Mouse (Mus musculus) embryo, embryonic 11.5 days (tissue): ENCODE measurements at regions not wholly inside any gene's neighbourhood (a gene's known extent, or its start where the extent isn't known, plus 50 kb on each side); places are given as distances from the start of the nearest gene placed in this dataset.
"Not testable (repeated sequence)": the region's sequence is repeated elsewhere in the genome, so short reads cannot be mapped to it uniquely, and the experiment has no call there.

ENCODE experiments used
- DNase-seq: peaks from one replicate; pipeline ENCODE4 v3.0.0-alpha.2; 2012; ENCODE audit warnings: low read depth, low spot score

DNA sequence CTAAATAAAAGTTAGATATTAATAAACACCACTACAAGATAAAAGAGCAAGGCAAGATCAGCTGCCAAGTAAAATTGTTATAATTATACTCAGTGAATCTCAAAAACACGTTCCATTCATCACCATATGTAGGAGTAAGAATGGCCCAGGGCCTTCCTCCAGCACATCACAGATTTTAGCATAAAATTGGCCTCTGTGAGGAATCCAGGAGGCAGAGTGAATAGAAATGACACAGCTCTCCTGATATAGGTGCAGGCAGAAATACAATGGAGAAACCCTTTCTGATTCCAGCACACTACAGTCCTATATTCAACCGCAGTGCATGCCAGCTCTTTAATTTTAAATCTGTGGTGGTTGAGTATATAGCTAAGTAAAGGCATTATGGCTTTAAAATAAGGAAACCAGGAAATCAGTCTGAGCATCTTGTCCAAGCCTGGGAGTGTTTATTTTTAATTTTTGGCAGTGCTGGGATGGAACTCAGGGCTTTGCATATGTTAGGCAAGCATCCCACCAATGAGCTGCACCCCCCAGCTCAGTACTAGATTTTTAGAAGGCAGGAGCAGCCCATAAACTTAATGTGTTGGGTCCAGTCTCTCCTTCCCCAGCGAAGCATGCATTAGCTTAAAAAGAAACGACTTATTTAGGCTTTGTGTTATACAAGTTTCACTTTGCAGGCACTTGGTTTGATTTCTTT, 158.3 kb upstream of the Ptprz1 start:
- DNase-seq: no peak

DNA sequence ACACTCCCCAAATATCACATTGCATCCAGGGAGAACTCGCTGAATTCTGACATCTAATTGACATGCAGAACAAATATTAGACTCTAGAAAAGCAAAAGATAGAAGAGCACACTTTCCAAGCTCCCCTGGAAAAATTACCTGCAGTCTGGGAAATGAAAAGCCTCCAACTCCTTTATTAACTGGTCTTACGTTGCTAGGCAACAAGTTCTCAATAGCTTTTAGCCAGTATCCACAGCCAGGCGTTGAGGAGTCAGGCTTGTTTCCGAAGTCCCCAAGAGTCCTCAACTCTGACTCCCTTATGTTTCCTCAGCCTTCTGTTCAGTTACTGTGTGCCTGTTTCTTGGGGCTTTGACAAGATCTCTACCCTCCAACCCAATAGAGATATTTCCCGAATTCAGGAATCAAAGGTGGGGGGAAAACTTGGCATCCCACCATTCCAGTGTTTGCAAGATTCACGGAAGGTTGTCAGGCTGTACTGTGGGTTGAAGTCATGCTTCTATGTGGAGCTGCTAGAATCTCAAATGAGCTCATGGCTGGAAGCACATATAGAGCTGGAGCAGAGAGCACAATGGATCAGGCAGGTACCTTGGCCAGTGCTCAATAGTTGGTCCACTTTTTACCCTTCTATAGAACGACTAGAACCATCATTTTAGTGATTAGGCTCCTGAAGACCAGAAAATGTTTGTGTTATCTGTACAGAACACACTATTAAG, 159.0 kb upstream of the Ptprz1 start:
- DNase-seq: no peak

DNA sequence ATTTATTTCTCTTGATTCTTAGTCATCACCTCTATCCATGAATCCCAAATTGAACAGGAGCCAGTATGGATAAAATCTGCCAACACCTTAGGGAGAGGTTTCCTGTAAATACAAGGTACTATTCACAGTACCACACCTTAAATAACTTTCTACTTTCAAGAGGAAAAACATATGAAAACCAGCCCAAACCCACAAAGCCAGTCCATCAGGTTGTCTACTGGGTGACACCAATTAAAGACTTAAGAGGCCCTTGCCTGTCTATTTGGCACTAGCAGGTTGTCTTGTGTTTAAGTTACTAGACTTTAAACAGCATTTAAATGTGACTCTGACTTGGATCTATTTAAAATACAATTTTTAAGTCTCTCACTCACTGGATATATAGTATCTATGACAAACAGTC, 177.1 kb upstream of the Ptprz1 start:
- no peak for DNase-seq

DNA sequence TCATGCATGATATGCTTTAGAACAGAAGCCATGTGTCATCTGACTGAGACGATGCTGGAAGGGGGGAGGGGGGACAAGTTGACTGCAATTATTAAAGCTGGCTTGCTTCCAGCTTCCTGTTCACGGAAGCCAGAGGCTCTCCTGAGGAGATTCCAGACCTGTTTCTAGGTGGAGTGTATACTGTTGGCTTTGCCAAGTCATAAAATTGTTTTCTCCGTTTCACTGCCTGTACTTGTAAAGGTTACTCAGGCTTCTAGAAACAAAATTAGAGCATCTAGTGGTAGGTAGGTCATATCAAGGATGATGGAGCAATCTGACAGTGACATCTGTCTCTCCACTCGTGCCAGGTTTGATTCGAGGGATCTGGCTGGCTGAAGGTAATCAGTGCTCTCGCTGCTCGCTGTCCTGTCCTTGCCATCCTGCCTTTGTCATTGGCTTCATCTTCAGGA, 186.6 kb upstream of the Ptprz1 start:
- DNase-seq: no peak

DNA sequence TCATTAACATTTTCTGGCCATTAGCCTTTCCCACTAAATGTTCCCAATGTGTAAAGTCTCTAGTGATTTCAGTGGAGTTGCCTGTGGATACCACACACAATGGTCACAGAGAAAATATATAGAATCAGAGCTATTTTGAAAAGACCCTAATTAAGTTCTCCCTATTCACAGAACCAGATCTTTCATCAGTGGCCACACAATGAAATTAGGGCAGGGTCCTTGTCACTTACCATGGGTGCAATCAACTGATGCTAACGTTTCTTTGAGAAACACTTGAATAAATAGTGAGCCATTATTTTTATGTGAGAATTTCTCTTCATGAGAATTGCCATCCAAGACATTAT, 200.7 kb upstream of the Ptprz1 start:
- no peak for DNase-seq

DNA sequence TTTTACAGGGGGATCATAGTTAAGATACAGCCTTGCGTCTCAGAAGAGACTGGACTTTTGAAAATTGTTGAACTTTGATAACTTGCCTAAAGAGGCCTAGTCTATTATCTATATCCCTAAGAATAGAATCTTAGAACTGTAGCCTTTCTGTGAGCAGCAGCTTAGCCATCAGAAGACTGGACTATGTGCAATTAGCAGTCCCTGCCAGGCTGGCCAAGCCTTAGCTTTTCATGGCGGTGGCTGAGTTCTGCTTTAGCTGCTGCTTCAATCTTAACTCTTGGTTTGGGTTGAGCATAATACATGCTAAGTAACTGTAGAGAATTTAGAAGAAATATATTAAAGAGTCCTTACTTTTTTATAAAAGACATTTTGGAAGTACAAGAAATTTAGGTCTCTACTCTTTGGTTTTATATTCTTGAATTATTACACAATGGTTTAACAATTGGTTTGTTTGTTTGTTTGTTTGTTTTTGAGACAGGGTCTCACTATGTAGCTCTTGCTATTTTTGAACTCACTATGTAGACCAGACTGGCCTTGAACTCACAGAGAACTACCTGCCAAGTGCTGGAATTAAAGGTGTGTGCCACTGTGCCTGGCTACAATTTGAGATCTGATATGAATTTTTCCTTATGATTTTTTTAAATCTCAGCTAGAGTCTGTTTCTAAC, 201.2 kb upstream of the Ptprz1 start:
- no peak for DNase-seq

DNA sequence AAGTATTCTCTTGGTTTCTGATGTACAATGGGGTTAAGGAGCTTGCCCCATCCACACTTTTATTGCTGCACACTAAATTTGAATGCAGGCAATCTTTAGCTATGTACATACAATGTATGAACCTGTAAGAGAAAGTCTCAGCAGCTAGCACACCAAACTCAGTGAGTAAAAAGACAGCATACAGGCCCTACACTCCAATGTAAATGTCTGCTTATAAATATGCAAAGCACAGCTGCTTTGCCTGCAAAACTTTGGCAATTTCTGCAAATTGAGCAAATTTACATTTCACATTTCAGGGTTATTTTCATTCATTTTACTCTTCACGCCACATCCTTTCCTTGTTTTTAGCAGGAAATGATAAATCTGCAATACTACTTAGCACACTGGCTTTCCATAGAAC, 203.8 kb upstream of the Ptprz1 start:
- no peak for DNase-seq

DNA sequence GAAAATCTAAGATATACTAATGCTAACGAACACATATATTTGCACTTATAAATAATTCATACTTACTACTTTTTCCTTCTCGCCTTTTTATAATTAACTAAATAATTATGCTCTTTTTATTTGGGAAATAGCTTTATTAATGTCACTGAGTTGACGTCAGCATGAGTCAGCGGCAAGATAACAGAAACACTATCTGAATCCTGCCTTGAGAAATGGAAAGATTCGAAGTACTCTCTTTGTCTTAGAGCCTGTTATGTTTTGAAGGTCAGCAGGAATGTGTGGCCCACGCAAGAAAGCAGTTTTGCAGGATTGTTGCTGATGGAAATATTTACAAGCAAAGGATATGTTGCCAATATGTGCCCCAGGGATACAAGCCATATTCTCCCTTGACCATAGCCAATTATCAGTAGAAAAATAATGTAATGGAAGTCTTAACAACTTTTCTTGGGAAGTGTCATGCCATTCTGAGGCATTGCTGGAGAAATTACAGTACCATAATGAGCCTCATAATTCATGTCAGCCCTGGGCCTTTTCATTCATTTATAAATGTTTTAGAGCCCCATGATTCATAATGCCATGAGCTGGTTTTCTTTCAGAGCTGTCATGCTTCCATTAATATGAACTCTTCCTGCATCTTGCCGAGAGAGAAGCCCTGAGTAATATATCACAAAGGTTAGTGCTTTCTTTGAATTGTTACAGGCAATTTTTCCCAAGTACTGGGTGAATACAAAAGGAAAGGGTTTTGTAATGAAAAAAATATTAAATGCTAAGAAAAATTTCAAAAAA, 206.9 kb upstream of the Ptprz1 start:
- DNase-seq: no peak

DNA sequence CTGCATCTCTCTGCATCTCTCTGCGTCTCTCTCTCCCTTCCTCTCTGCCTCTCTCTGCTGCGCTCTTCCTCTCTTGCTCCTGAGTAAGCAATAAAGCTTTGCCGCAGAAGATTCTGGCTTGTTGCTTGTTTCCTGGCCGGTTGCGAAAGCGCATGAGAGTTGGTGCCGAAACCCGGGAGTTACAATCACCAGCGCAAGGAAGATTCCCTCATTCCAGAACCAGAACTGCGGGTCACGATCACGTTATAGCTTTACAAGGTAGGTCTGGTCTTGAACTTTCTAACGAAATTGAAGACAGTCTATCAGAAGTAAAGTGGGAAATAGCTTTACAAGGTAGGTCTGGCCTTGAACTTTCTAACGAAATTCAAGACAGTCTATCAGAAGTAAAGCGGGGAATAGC, 217.9 kb upstream of the Ptprz1 start:
- DNase-seq: not testable (repeated sequence)

DNA sequence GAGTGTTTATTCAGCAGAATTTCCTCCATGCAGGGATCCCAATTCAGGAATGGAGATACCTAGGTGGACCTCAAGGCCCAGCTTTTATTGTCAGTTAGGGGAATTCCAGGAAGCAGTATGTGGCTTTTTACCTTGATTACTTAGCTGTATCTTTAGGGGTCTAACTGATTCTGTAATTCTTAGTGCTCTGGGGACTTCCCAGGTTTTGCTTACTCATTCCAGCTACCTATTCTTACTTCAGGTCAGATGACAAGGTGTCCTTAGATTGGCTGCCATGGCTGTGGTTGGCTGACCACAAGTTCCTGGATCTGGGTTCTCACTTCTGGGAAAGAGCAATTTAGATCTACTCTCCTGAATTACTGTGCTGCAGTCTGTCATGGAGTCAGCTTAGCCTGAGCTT, 235.2 kb upstream of the Ptprz1 start:
- no peak for DNase-seq

DNA sequence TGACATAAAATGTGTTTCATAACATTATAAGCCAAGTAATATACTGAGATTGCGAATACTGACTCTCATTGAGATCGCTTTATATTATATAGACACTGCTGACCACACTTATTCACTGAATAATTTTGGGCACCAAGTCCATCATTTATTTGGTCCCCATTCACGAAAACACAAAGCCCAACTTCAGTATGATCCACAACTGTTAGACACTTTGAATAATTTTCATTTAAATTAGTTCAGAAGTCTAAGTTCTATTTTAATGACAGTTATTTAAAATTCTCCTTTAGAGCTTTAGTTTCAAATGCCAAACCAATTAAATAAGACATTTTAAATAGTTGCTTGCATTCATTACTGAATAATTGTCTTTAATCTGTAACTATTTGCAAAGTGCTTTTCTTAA, 240.2 kb upstream of the Ptprz1 start:
- no peak for DNase-seq

DNA sequence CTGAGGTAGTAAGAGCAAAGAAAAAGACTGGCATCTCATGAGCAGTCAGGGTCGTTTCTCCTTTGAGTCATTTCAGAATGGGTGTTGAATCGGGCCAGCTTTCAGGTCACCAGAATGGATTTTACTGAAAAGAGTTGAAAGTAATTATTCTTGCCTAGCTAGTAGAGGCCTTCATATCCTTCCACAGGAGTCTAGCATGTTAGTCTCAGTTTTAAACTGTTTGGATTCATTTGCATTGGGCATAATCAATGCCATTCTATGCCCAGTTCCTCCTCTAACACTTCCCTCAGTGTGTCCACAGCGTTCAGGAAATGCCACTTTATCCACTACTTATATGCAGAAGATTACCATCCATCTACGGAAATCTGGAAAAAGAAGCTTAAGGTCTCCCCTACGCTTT, 240.6 kb upstream of the Ptprz1 start:
- DNase-seq: no peak

DNA sequence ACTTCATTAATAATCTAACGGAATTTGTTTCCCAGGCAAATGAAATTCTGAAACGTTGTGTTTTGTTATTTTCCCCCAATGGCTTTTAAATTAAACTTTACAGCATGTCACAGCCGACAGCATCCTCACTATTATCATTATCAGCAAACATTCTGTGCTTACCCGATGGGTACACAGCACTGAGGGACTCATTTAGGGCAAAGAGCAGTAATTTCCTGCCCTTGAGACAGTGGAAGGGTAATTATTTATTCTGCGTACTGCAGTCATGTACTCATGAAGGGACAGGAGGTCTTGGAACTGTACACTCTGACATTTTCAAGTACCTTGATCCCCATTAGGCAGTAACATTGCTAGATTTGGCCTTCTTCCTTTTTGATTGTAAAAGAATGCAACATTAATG, 235.5 kb upstream of the Fam3c start:
- no peak for DNase-seq

DNA sequence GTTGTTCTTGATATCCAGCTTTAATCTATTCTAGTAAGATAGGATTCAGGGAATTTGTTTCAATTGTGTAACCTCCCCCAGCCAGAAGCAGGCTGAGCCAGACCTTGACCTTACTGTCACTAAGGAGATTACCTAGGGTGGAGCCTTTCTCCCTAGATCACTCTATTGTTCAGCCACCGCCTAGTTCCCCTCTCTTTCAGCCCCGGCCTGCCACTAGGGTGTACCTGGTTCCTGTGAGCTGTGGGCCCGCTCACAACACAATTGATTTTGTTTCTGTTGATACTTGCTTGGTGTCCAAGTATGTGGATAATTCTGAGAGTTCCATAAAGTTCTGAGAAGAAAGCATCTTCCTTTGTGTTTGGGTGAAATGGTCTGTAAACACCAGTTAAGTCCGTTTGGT, 228.8 kb upstream of the Fam3c start:
- DNase-seq: no peak

DNA sequence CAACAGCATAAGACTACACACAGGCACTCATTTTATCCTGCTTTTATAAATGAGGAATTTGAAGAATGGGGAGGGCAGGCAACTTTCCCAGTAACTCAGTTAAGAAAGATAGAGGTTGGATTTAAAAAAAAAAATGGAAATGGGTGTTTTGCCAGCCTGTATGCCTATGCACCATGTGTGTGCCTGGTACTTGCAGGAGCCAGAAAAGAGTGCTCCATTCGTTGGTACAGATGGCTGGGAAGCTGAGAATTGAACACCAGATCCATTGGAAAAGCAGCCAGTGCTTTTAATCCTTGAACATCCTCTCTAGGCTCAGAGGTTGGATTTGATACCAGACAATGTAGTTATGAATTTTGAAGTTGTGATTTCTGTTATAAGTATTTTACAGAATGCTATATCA, 216.9 kb upstream of the Fam3c start:
- DNase-seq: no peak

DNA sequence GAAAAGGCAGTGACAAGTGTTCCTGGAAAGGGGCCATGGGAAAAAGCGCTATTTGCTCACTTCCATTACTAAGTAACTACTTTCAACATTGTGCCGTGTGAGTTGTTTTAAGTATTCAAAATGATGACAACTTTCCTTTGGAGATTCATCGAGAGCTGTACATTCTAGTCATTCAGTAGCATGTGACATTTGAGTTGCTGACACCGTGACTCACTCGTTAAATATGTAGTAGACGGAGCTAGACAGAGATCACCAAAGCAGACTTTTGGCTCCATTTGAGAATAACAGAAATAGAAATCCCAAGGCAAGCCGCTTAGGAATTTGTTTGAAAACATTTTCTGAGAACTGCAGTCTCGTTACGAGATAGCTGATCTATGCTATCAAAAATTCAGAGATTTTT, 211.8 kb upstream of the Fam3c start:
- DNase-seq: no peak

DNA sequence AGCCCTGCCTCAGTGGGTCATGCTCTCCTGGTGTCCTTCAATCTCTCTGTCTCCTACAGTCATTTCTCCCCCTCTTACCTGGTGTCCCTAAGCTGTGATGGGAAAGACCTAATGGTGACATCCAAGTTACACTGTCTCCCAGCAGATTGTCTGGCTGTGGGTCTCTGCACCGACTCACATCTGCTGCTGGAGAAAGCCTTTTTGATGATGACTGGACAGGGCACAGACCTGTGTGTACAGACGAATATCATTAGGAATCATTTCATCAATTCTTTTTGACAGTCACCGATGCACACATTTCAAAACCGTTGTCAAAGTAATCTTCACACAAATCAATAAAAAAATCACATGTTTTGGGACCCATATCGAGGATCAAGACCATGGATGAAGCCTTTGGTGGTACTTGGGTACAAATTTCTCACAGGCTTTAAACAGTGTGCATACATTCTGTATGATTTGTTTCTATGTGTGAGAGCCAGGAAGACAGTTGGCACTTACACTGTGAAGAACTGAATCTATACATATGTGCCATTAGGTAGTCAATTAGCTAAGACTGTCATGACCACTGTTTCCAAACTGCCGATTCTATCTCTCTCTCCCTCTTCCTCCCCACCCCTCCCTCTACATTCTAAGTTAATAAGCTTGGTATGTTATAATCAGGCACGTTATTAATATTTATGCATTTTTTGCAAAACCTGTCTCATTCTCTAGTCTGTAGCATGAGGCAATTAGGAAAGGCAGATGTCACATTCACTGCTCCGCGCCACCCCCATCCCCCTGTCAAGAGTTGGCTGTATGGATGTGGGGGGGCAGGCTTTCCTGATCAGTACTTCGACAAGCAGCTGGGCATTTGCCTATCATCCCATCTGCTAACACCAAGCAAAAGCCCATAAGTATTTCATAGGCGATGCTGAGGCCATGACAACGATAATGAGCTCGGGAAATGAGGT, 192.5 kb upstream of the Fam3c start:
- DNase-seq: no peak

DNA sequence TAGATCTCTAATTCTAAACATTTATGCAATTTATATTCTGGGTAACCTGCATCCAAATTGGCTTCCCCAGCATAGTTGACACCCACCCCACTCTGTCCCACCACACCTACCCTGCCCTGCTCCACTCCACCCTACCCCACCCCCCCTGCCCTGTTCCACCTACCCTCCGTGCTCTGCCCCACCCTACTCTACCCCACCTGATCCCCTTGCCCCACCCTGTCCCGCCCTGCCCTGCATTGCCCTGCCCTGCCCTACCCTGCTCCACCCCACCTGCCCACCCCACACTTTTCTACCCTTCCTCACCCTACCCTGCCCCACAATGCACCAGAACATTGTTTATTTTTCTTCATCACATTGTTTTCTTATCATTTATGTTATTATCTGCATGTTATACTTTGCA, 185.6 kb upstream of the Fam3c start:
- DNase-seq: no peak

DNA sequence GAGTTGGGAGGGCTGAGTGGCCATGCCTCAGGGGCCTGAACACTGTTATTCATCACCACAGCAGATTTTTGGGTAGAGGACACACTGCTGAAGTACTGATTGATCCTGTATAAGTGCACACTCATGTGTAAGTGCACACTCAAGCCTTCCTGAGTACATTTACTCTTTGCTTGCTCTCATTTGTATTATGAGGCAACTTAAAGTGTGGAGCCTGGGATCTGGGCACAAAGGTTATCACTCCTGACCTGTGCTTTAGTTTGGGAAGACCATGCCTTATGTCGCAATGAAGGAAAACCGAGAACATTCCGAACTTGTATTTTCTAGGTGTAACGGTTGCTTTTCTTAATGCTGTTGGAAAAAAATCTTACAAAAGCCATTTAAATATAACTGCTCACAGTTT, 182.2 kb upstream of the Fam3c start:
- no peak for DNase-seq

DNA sequence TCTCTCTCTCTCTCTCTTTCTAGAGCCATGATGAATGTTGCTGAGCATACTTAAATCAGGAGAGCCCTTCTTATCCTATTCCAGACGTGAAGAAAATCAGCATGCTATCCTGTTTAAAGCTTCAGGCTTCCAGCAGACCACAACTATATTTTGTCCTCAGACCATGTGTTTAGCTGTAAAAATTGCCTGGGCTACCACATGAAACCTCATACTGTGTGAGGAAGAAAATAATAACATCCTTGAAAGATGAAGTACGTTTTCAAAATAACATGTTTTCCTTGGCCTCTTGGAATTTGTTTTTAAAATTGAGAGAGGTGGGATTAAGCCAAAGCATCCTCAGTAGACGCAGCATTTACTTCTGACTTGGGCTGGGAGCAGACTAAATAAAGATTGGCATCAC, 168.3 kb upstream of the Fam3c start:
- no peak for DNase-seq

DNA sequence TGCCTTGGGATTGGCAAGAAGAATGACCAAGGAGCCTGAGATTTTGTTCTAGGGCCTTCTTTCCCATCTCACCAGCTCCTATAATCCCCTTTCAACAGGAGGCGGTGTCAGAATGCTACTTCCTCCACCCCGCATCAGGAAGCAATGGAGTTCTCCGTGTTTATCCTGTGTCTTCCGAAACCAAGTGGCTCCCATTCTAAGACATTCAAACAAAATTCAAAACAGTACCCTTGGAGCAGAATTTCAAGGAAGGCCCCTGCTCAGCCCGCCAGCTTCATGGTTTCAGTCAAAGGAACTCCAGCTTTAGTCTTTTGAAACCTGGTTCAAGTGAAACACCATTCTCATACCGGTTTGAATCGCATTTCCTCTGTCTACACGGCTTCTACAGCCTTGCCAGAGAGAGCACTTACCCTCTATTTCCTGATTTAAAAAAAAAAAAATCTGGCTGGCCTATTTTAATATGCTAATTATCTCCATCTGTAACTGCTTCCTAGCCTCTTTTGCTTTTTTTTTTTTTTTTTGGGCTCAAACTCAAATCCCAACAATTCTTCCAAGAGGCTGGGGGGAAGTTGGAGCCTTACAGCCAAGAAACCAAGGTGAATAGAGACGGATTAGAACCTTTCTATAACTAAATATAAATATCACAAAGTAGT, 167.7 kb upstream of the Fam3c start:
- DNase-seq: no peak
